Mouse (Mus musculus): ENCODE data around the gene Ly6g5b. TPM values are rescaled to one million over a fixed set of nuclear protein-coding genes. Genes with fewer than 3 reads are reported as not detected.

The Ly6g5b gene
- total RNA-seq, 2 experiments from 2014 or later: 0.59 TPM; not detected in 1

- intact Hi-C loops (cut with DNase I): no loop called here
- no peak for DNase-seq (ENCODE audit: low spot score in 2 of 2)
Measured at GRCm38 (mm10) chr17:35064951-35065947, 50.0 kb downstream of the Ly6g5b start, which contains the start of gene Ly6g6c. Gene Ly6g6c (plus strand): TSS chr17:35065388.

GRCm38 (mm10) chr17:35064378-35064877 lies 50.8 kb downstream of the Ly6g5b start:
- no peak for DNase-seq (ENCODE audit: low spot score in 2 of 2)
- intact Hi-C loops (cut with DNase I): no loop called here

Other genes with a start within 250 kb of the Ly6g5b start
- gene Zbtb12, start 235.9 kb downstream of the Ly6g5b start, total RNA-seq (2021): 1 to 10 TPM; 5.0 to 5.1 TPM
- under 1 TPM in 1 of 2 experiments, not detected in 1; 0.26 TPM for gene Gm20547, start 233.4 kb downstream of the Ly6g5b start, total RNA-seq (2021)
- 1 to 10 TPM; 2.5 to 2.9 TPM for gene C2, start 217.2 kb downstream of the Ly6g5b start, total RNA-seq (2021)
- gene Ehmt2, start 217.0 kb downstream of the Ly6g5b start, total RNA-seq (2021): 100 to 1,000 TPM; 166 to 171 TPM
- gene Slc44a4, start 201.0 kb downstream of the Ly6g5b start, total RNA-seq (2021): under 1 TPM; 0.38 to 0.40 TPM
- gene Neu1, start 184.2 kb downstream of the Ly6g5b start, total RNA-seq (2021): 10 to 100 TPM; 32.1 to 32.8 TPM
- gene Hspa1b, start 156.2 kb downstream of the Ly6g5b start, total RNA-seq (2021): 1 to 10 TPM; 3.3 to 3.5 TPM
- gene Gm20481, start 145.5 kb downstream of the Ly6g5b start, total RNA-seq (2021): not detected
- 1 to 10 TPM; 5.5 to 6.7 TPM for gene Hspa1a, start 143.3 kb downstream of the Ly6g5b start, total RNA-seq (2021)
- gene Hspa1l, start 142.7 kb downstream of the Ly6g5b start, total RNA-seq (2021): under 1 TPM; 0.15 TPM
- gene Lsm2, start 133.6 kb downstream of the Ly6g5b start, total RNA-seq (2021): 10 to 100 TPM; 19.9 to 25.7 TPM
- gene Vars, start 114.4 kb downstream of the Ly6g5b start, total RNA-seq (2021): 10 to 100 TPM; 43.1 to 48.6 TPM
- under 1 TPM; 0.17 to 0.24 TPM for gene Vwa7, start 98.8 kb downstream of the Ly6g5b start, total RNA-seq (2021)
- gene Sapcd1, start 87.4 kb downstream of the Ly6g5b start, total RNA-seq (2021): under 1 TPM in 1 of 2 experiments, not detected in 1; 0.92 TPM
- under 1 TPM; 0.59 to 0.75 TPM for gene Msh5, start 68.7 kb downstream of the Ly6g5b start, total RNA-seq (2021)
- gene Clic1, start 65.5 kb downstream of the Ly6g5b start, total RNA-seq (2021): 10 to 100 TPM; 10.1 to 13.8 TPM
- 10 to 100 TPM; 16.9 to 19.4 TPM for gene Ddah2, start 56.4 kb downstream of the Ly6g5b start, total RNA-seq (2021)
- gene Ly6g6c, start 50.0 kb downstream of the Ly6g5b start, total RNA-seq (2021): not detected
- gene Mpig6b, start 49.2 kb downstream of the Ly6g5b start, total RNA-seq (2021): not detected
- 1 to 10 TPM; 2.4 to 2.9 TPM for gene Ly6g6e, start 38.5 kb downstream of the Ly6g5b start, total RNA-seq (2021)
- gene Ly6g6d, start 37.4 kb downstream of the Ly6g5b start, total RNA-seq (2021): 1 to 10 TPM in 1 of 2 experiments, not detected in 1; 1.2 TPM
- gene Ly6g6f, start 29.8 kb downstream of the Ly6g5b start, total RNA-seq (2021): not detected
- gene Abhd16a, start 26.2 kb downstream of the Ly6g5b start, total RNA-seq (2021): 100 to 1,000 TPM; 101 to 113 TPM
- gene Ly6g5c, start 7.1 kb downstream of the Ly6g5b start, total RNA-seq (2021): not detected
- 10 to 100 TPM; 13.2 to 13.8 TPM for gene Gpank1, start 6.0 kb upstream of the Ly6g5b start, total RNA-seq (2021)
- gene Csnk2b, start 6.6 kb upstream of the Ly6g5b start, total RNA-seq (2021): 100 to 1,000 TPM; 195 to 225 TPM
- 10 to 100 TPM; 24.6 TPM for gene D17H6S53E, start 10.9 kb upstream of the Ly6g5b start, total RNA-seq (2021)
- gene Apom, start 16.6 kb upstream of the Ly6g5b start, total RNA-seq (2021): not detected
- 100 to 1,000 TPM; 285 to 306 TPM for gene Bag6, start 19.8 kb upstream of the Ly6g5b start, total RNA-seq (2021)
- gene Prrc2a, start 49.5 kb upstream of the Ly6g5b start, total RNA-seq (2021): 100 to 1,000 TPM; 272 to 274 TPM
- gene Aif1, start 60.6 kb upstream of the Ly6g5b start, total RNA-seq (2021): 10 to 100 TPM; 10.6 to 12.3 TPM
- gene Lst1, start 73.0 kb upstream of the Ly6g5b start, total RNA-seq (2021): 1 to 10 TPM; 5.8 to 7.8 TPM
- 1 to 10 TPM in 1 of 2 experiments, under 1 TPM in 1; 0.55 to 1.0 TPM for gene Ltb, start 79.0 kb upstream of the Ly6g5b start, total RNA-seq (2021)
- not detected for gene Tnf, start 86.6 kb upstream of the Ly6g5b start, total RNA-seq (2021)
- under 1 TPM; 0.42 to 0.72 TPM for gene Lta, start 89.9 kb upstream of the Ly6g5b start, total RNA-seq (2021)
- not detected for gene Gm16181, start 105.4 kb upstream of the Ly6g5b start, total RNA-seq (2021)
- gene Atp6v1g2, start 118.2 kb upstream of the Ly6g5b start, total RNA-seq (2021): 100 to 1,000 TPM; 454 to 455 TPM
- gene Nfkbil1, start 120.4 kb upstream of the Ly6g5b start, total RNA-seq (2021): 10 to 100 TPM; 12.2 to 14.3 TPM
- gene Ddx39b, start 126.3 kb upstream of the Ly6g5b start, total RNA-seq (2021): 100 to 1,000 TPM; 221 to 230 TPM
- gene H2-D1, start 147.3 kb upstream of the Ly6g5b start, total RNA-seq (2021): 10 to 100 TPM; 18.1 to 18.5 TPM
- gene H2-Q1, start 205.0 kb upstream of the Ly6g5b start, total RNA-seq (2021): under 1 TPM; 0.48 to 0.74 TPM
- 1 to 10 TPM in 1 of 2 experiments, under 1 TPM in 1; 0.48 to 2.2 TPM for gene H2-Q2, start 226.8 kb upstream of the Ly6g5b start, total RNA-seq (2021)

Measured in left cerebral cortex, postnatal 14 days (tissue).